Mouse (Mus musculus): ENCODE measurements around the gene Phf24. TPM values are rescaled to one million over a fixed set of nuclear protein-coding genes. Genes with fewer than 3 reads are reported as not detected.

Gene Phf24
- polyA plus RNA-seq, 1 experiment from 2014 or later, result 0.93 TPM

- Histone ChIP-seq H3K4me2 (no peak overlapping the region), H3K4me1 (no peaks in the 10 kb centered on the region), H3K9me3 (replicated peaks) (no peaks in the 10 kb centered on the region), H3K4me3 (replicated peaks) (no peak overlapping the region), H3K27ac (no peak overlapping the region), H3K27me3 (peaks cover 22% of the 10 kb centered on the region), H3K36me3 (no peaks in the 10 kb centered on the region), H3K9ac (no peak overlapping the region)
- WGBS, result 72% methylated on average over 5 of the region's 5 CpGs
- ATAC-seq (replicated peaks; ENCODE audit: low FRiP score), result no peak
These were observed 26.9 kb downstream of the Phf24 start for GRCm38 (mm10) chr4:42943341-42943740.

GRCm38 (mm10) chr4:42944185-42944584, 27.7 kb downstream of the Phf24 start:
- H3K4me2 ChIP-seq, result no peak overlapping the region
- no peak overlapping the region for H3K4me3 ChIP-seq (replicated peaks)
- H3K27ac ChIP-seq, result no peak overlapping the region
- H3K36me3 ChIP-seq, result no peaks in the 10 kb centered on the region
- WGBS, result 82% methylated on average over 9 of the region's 9 CpGs
- no peak for ATAC-seq (replicated peaks; ENCODE audit: low FRiP score)
- H3K4me1 ChIP-seq, result peaks cover 7% of the 10 kb centered on the region
- peaks cover 19% of the 10 kb centered on the region for H3K27me3 ChIP-seq
- no peak overlapping the region for H3K9ac ChIP-seq
- no peaks in the 10 kb centered on the region for H3K9me3 ChIP-seq (replicated peaks)

- Histone ChIP-seq H3K27ac (no peak overlapping the region), H3K9me3 (replicated peaks) (no peaks in the 10 kb centered on the region), H3K4me2 (no peak overlapping the region), H3K27me3 (peaks cover 19% of the 10 kb centered on the region), H3K4me1 (peaks cover 10% of the 10 kb centered on the region), H3K36me3 (no peaks in the 10 kb centered on the region), H3K9ac (no peak overlapping the region), H3K4me3 (replicated peaks) (no peak overlapping the region)
- no peak for ATAC-seq (replicated peaks; ENCODE audit: low FRiP score)
- WGBS, result 6% methylated on average over 6 of the region's 6 CpGs
These were observed 28.6 kb downstream of the Phf24 start for GRCm38 (mm10) chr4:42945043-42945442.

- WGBS, result 86% methylated on average over 3 of the region's 3 CpGs
- no peaks in the 10 kb centered on the region for H3K9me3 ChIP-seq (replicated peaks)
- H3K27me3 ChIP-seq, result peaks cover 19% of the 10 kb centered on the region
- no peaks in the 10 kb centered on the region for H3K36me3 ChIP-seq
- no peak for ATAC-seq (replicated peaks; ENCODE audit: low FRiP score)
- no peak overlapping the region for H3K4me3 ChIP-seq (replicated peaks)
- H3K27ac ChIP-seq, result no peak overlapping the region
- H3K9ac ChIP-seq, result no peak overlapping the region
- peaks cover 14% of the 10 kb centered on the region for H3K4me1 ChIP-seq
- no peak overlapping the region for H3K4me2 ChIP-seq
These were observed 29.0 kb downstream of the Phf24 start for GRCm38 (mm10) chr4:42945445-42945844.

- Histone ChIP-seq H3K4me3 (replicated peaks) (no peak overlapping the region), H3K4me2 (no peak overlapping the region), H3K9me3 (replicated peaks) (no peaks in the 10 kb centered on the region), H3K9ac (no peak overlapping the region), H3K27me3 (peaks cover 19% of the 10 kb centered on the region), H3K36me3 (no peaks in the 10 kb centered on the region), H3K4me1 (peaks cover 19% of the 10 kb centered on the region), H3K27ac (no peak overlapping the region)
- 8% methylated on average over 5 of the region's 5 CpGs for WGBS
- no peak for ATAC-seq (replicated peaks; ENCODE audit: low FRiP score)
These were observed 29.5 kb downstream of the Phf24 start for GRCm38 (mm10) chr4:42945952-42946351.

- WGBS, result 45% methylated on average over 10 of the region's 10 CpGs
- Histone ChIP-seq H3K9ac (no peak overlapping the region), H3K4me2 (no peak overlapping the region)
These were observed 30.4 kb downstream of the Phf24 start for GRCm38 (mm10) chr4:42946733-42947290.

GRCm38 (mm10) chr4:42948527-42948926, 32.1 kb downstream of the Phf24 start:
- Histone ChIP-seq H3K4me1 (peaks cover 37% of the 10 kb centered on the region), H3K36me3 (no peaks in the 10 kb centered on the region), H3K4me3 (replicated peaks) (no peak overlapping the region), H3K9ac (no peak overlapping the region), H3K27me3 (peaks cover 16% of the 10 kb centered on the region), H3K4me2 (0 out of 2 replicates have a peak overlapping the region, but pooled peaks have one; percentile 14), H3K9me3 (replicated peaks) (no peaks in the 10 kb centered on the region), H3K27ac (no peak overlapping the region)
- 33% methylated on average over 12 of the region's 13 CpGs for WGBS
- no peak for ATAC-seq (replicated peaks; ENCODE audit: low FRiP score)

More at GRCm38 (mm10) chr4:42946733-42947290, 30.4 kb downstream of the Phf24 start:
- ATAC-seq (replicated peaks; ENCODE audit: low FRiP score), result no peak
- H3K4me1 ChIP-seq, result peaks cover 27% of the 10 kb centered on the region
- H3K9me3 ChIP-seq (replicated peaks), result no peaks in the 10 kb centered on the region
- peaks cover 19% of the 10 kb centered on the region for H3K27me3 ChIP-seq
- H3K36me3 ChIP-seq, result no peaks in the 10 kb centered on the region
- H3K4me3 ChIP-seq (replicated peaks), result no peak overlapping the region
- H3K27ac ChIP-seq, result no peak overlapping the region

GRCm38 (mm10) chr4:42949051-42949675, 32.7 kb downstream of the Phf24 start:
- H3K4me3 ChIP-seq (replicated peaks), result peak overlapping the region; percentile 80
- H3K36me3 ChIP-seq, result no peaks in the 10 kb centered on the region
- no peaks in the 10 kb centered on the region for H3K9me3 ChIP-seq (replicated peaks)
- H3K4me2 ChIP-seq, result peak overlapping the region; percentile 84
- peaks cover 16% of the 10 kb centered on the region for H3K27me3 ChIP-seq
- 8% methylated on average over 14 of the region's 14 CpGs for WGBS
- 0 out of 2 replicates have a peak overlapping the region, but pooled peaks have one; percentile 27 for H3K9ac ChIP-seq
- no peak overlapping the region for H3K27ac ChIP-seq
- peaks cover 43% of the 10 kb centered on the region for H3K4me1 ChIP-seq
- no peak for ATAC-seq (replicated peaks; ENCODE audit: low FRiP score)

- H3K9me3 ChIP-seq (replicated peaks), result no peaks in the 10 kb centered on the region
- WGBS, result under 1% methylated on average over 37 of the region's 39 CpGs
- peak; percentile 96 for ATAC-seq (replicated peaks; ENCODE audit: low FRiP score)
- peak within 1 kb of the TSS; percentile 84 for H3K4me2 ChIP-seq
- peaks cover 16% of the 10 kb centered on the region for H3K27me3 ChIP-seq
- H3K9ac ChIP-seq, result peak within 1 kb of the TSS; percentile 79
- peak within 1 kb of the TSS; percentile 85 for H3K27ac ChIP-seq
- peak within 1 kb of the TSS; percentile 80 for H3K4me3 ChIP-seq (replicated peaks)
- H3K4me1 ChIP-seq, result peaks cover 47% of the 10 kb centered on the region
- no peaks in the 10 kb centered on the region for H3K36me3 ChIP-seq
These were observed 33.2 kb downstream of the Phf24 start, which contains the start of gene Dnajb5 for GRCm38 (mm10) chr4:42949676-42950051. TSS of gene Dnajb5 (plus strand) at chr4:42949814.

- Histone ChIP-seq H3K27me3 (peaks cover 16% of the 10 kb centered on the region), H3K4me1 (peaks cover 48% of the 10 kb centered on the region), H3K27ac (peak overlapping the region; percentile 85), H3K9ac (peak overlapping the region; percentile 79), H3K4me3 (replicated peaks) (peak overlapping the region; percentile 80), H3K9me3 (replicated peaks) (no peaks in the 10 kb centered on the region), H3K36me3 (no peaks in the 10 kb centered on the region), H3K4me2 (peak overlapping the region; percentile 84)
- WGBS, result under 1% methylated on average over 25 of the region's 27 CpGs
- peak; percentile 74 for ATAC-seq (replicated peaks; ENCODE audit: low FRiP score)
These were observed 33.7 kb downstream of the Phf24 start for GRCm38 (mm10) chr4:42950065-42950558.

- Histone ChIP-seq H3K27me3 (peaks cover 16% of the 10 kb centered on the region), H3K4me1 (peaks cover 48% of the 10 kb centered on the region), H3K4me2 (peak overlapping the region; percentile 84), H3K9me3 (replicated peaks) (no peaks in the 10 kb centered on the region), H3K9ac (no peak overlapping the region; the same call in 1 of the 2 replicates), H3K36me3 (peaks cover 1% of the 10 kb centered on the region; the same call in 1 of the 2 replicates), H3K27ac (0 out of 2 replicates have a peak overlapping the region, but pooled peaks have one; percentile 13), H3K4me3 (replicated peaks) (0 out of 2 replicates have a peak overlapping the region, but pooled peaks have one; percentile 1)
- 39% methylated on average over 11 of the region's 11 CpGs for WGBS
- no peak for ATAC-seq (replicated peaks; ENCODE audit: low FRiP score)
These were observed 35.0 kb downstream of the Phf24 start for GRCm38 (mm10) chr4:42951206-42952195.

Data from kidney, embryonic 15.5 days (tissue).